Mouse (Mus musculus) liver, embryonic 15.5 days (tissue): ENCODE results near the gene Carmil3. TPM values are rescaled to one million over a fixed set of nuclear protein-coding genes. Genes with fewer than 3 reads are reported as not detected.
A peak's percentile ranks its signal among the peaks of the same experiment; 100 is the strongest.

Source experiments
- ATAC-seq: fragments of 200-750 bp; cut with Nextera tagmentation; 2 replicates; pipeline ENCODE4 v1.8.0; 2017; ENCODE audit warnings: moderate number of reproducible peaks, mild to moderate bottlenecking, moderate library complexity; ENCODE audit not compliant: insufficient read depth
- H3K27ac ChIP-seq: fragments of 300-500 bp; sonication (generic); replicated peaks from 2 replicates; pipeline ENCODE4 v1.5.1; 2015; ENCODE audit warnings: mild to moderate bottlenecking, inconsistent platforms
- H3K27me3 ChIP-seq: fragments of 300-500 bp; sonication (generic); 2 replicates; pipeline ENCODE4 v1.6.1; 2015; ENCODE audit warnings: mild to moderate bottlenecking, inconsistent platforms
- H3K36me3 ChIP-seq: fragments of 300-500 bp; sonication (generic); replicated peaks from 2 replicates; pipeline ENCODE4 v1.6.1; 2015; ENCODE audit warnings: moderate library complexity, mild to moderate bottlenecking, inconsistent platforms
- H3K4me1 ChIP-seq: fragments of 300-500 bp; sonication (generic); replicated peaks from 2 replicates; pipeline ENCODE4 v1.6.1; 2015; ENCODE audit warnings: inconsistent platforms
- H3K4me2 ChIP-seq: fragments of 300-500 bp; sonication (generic); 2 replicates; pipeline ENCODE4 v1.6.1; 2015; ENCODE audit warnings: moderate library complexity, mild to moderate bottlenecking, inconsistent platforms
- H3K4me3 ChIP-seq: fragments of 300-500 bp; sonication (generic); replicated peaks from 2 replicates; pipeline ENCODE4 v1.5.1; 2015; ENCODE audit warnings: mild to moderate bottlenecking, inconsistent platforms
- H3K9ac ChIP-seq: fragments of 300-500 bp; sonication (generic); 2 replicates; pipeline ENCODE4 v1.6.1; 2015; ENCODE audit warnings: moderate library complexity, mild to moderate bottlenecking, inconsistent platforms
- H3K9me3 ChIP-seq: fragments of 300-500 bp; sonication (generic); replicated peaks from 2 replicates; pipeline ENCODE4 v1.6.1; 2016; ENCODE audit warnings: inconsistent platforms
- WGBS: fragments of 180-500 bp; shearing (Covaris S2); methylation state at CpG from one replicate; pipeline ENCODE4 v1.1.7; 2015; ENCODE audit warnings: mixed read lengths; ENCODE audit not compliant: insufficient replicate concordance; 5-methylcytosine and 5-hydroxymethylcytosine counted together
- polyA plus RNA-seq: library from polyadenylated mRNA; unstranded; fragments of >200 nt; fragmentation: Nextera tagmentation; extraction: Ambion mirVana; gene quantifications from 2 replicates; pipeline ENCODE4 v1.2.1, GENCODE M21; 2015

Gene Carmil3
- polyA plus RNA-seq, 1 experiment from 2014 or later = 0.28 TPM

- H3K4me1 ChIP-seq = peaks cover 25% of the 10 kb centered on the region
- no peak overlapping the region for H3K4me2 ChIP-seq
- peaks cover 14% of the 10 kb centered on the region; the same call in 1 of the 2 replicates for H3K27me3 ChIP-seq
- no peak overlapping the region for H3K4me3 ChIP-seq
- no peaks in the 10 kb centered on the region for H3K9me3 ChIP-seq
- ATAC-seq = no peak
- H3K36me3 ChIP-seq = no peaks in the 10 kb centered on the region
- 67% methylated on average over 6 of the region's 6 CpGs for WGBS
- H3K27ac ChIP-seq = no peak overlapping the region
- no peak overlapping the region for H3K9ac ChIP-seq
Measured at GRCm38 (mm10) chr14:55469821-55470220, 20.6 kb upstream of the Carmil3 start.

GRCm38 (mm10) chr14:55470806-55471205 lies 19.6 kb upstream of the Carmil3 start:
- H3K4me3 ChIP-seq = no peak overlapping the region
- WGBS = 4% methylated on average over 10 of the region's 10 CpGs
- H3K9me3 ChIP-seq = no peaks in the 10 kb centered on the region
- ATAC-seq = no peak
- H3K9ac ChIP-seq = no peak overlapping the region
- H3K4me1 ChIP-seq = peaks cover 32% of the 10 kb centered on the region
- no peaks in the 10 kb centered on the region for H3K36me3 ChIP-seq
- H3K27me3 ChIP-seq = peaks cover 10% of the 10 kb centered on the region; the same call in 1 of the 2 replicates
- H3K4me2 ChIP-seq = peak overlapping the region; percentile 25
- no peak overlapping the region for H3K27ac ChIP-seq

GRCm38 (mm10) chr14:55475654-55476053 lies 14.8 kb upstream of the Carmil3 start:
- no peak for ATAC-seq
- H3K27ac ChIP-seq = peak overlapping the region; percentile 19; the same call in 1 of the 2 replicates

GRCm38 (mm10) chr14:55477421-55477820 lies 13.0 kb upstream of the Carmil3 start:
- H3K4me3 ChIP-seq = no peak overlapping the region
- 81% methylated on average over 1 of the region's 1 CpGs for WGBS
- H3K4me2 ChIP-seq = peak overlapping the region; percentile 79
- peak; percentile 68 for ATAC-seq
- H3K27ac ChIP-seq = peak overlapping the region; percentile 91
- H3K4me1 ChIP-seq = peaks cover 66% of the 10 kb centered on the region
- H3K36me3 ChIP-seq = peaks cover 19% of the 10 kb centered on the region
- no peaks in the 10 kb centered on the region for H3K9me3 ChIP-seq
- peak overlapping the region; percentile 74; the same call in 1 of the 2 replicates for H3K9ac ChIP-seq
- no peaks in the 10 kb centered on the region for H3K27me3 ChIP-seq

More at GRCm38 (mm10) chr14:55475654-55476053, 14.8 kb upstream of the Carmil3 start:
- no peak overlapping the region for H3K4me3 ChIP-seq
- H3K36me3 ChIP-seq = peaks cover 8% of the 10 kb centered on the region; the same call in 1 of the 2 replicates
- no peaks in the 10 kb centered on the region for H3K9me3 ChIP-seq
- H3K4me1 ChIP-seq = peaks cover 57% of the 10 kb centered on the region
- H3K4me2 ChIP-seq = no peak overlapping the region
- no peak overlapping the region for H3K9ac ChIP-seq
- H3K27me3 ChIP-seq = no peaks in the 10 kb centered on the region
- WGBS = 12% methylated on average over 2 of the region's 2 CpGs

- Histone ChIP-seq H3K4me2 (peak overlapping the region; percentile 79), H3K4me1 (peaks cover 66% of the 10 kb centered on the region), H3K27ac (peak overlapping the region; percentile 91), H3K36me3 (peaks cover 19% of the 10 kb centered on the region), H3K9me3 (no peaks in the 10 kb centered on the region), H3K9ac (peak overlapping the region; percentile 74), H3K27me3 (no peaks in the 10 kb centered on the region), H3K4me3 (peak overlapping the region; percentile 69)
- whole genome bisulfite sequencing = 24% methylated on average over 5 of the region's 5 CpGs
- peak; percentile 72 for ATAC-seq
Measured at GRCm38 (mm10) chr14:55477829-55478228, 12.6 kb upstream of the Carmil3 start.

- Histone ChIP-seq H3K4me2 (peak within 1 kb of the TSS; percentile 79), H3K36me3 (peaks cover 23% of the 10 kb centered on the region), H3K9me3 (no peaks in the 10 kb centered on the region)
Measured at GRCm38 (mm10) chr14:55478651-55479599, 11.5 kb upstream of the Carmil3 start, which contains the start of gene Dhrs4. Gene Dhrs4, plus strand, starts transcription at chr14:55478758.

GRCm38 (mm10) chr14:55479629-55480028 lies 10.8 kb upstream of the Carmil3 start:
- Histone ChIP-seq H3K4me2 (peak overlapping the region; percentile 79), H3K27me3 (no peaks in the 10 kb centered on the region), H3K9ac (0 out of 2 replicates have a peak overlapping the region, but pooled peaks have one; percentile 74), H3K4me3 (peak overlapping the region; percentile 69), H3K4me1 (peaks cover 66% of the 10 kb centered on the region), H3K27ac (no peak overlapping the region), H3K36me3 (peaks cover 28% of the 10 kb centered on the region), H3K9me3 (no peaks in the 10 kb centered on the region)
- WGBS = 77% methylated on average over 10 of the region's 10 CpGs
- no peak for ATAC-seq

More at GRCm38 (mm10) chr14:55478651-55479599, 11.5 kb upstream of the Carmil3 start, which contains the start of gene Dhrs4:
- peak within 1 kb of the TSS; percentile 69 for H3K4me3 ChIP-seq
- H3K4me1 ChIP-seq = peaks cover 66% of the 10 kb centered on the region
- H3K27me3 ChIP-seq = no peaks in the 10 kb centered on the region
- peak; percentile 86 for ATAC-seq
- H3K9ac ChIP-seq = peak within 1 kb of the TSS; percentile 74
- H3K27ac ChIP-seq = peak within 1 kb of the TSS; percentile 91
- under 1% methylated on average over 38 of the region's 38 CpGs for WGBS

GRCm38 (mm10) chr14:55484430-55485085 lies 5.9 kb upstream of the Carmil3 start:
- no peak for ATAC-seq
- H3K4me2 ChIP-seq = no peak overlapping the region
- H3K27ac ChIP-seq = no peak overlapping the region
- WGBS = 72% methylated on average over 5 of the region's 5 CpGs
- H3K36me3 ChIP-seq = peaks cover 53% of the 10 kb centered on the region
- H3K4me3 ChIP-seq = no peak overlapping the region
- no peaks in the 10 kb centered on the region for H3K9me3 ChIP-seq
- H3K27me3 ChIP-seq = peaks cover under 1% of the 10 kb centered on the region; the same call in 1 of the 2 replicates
- H3K4me1 ChIP-seq = peaks cover 26% of the 10 kb centered on the region
- H3K9ac ChIP-seq = no peak overlapping the region

- no peak overlapping the region for H3K27ac ChIP-seq
- no peaks in the 10 kb centered on the region for H3K9me3 ChIP-seq
- ATAC-seq = no peak
- peaks cover 27% of the 10 kb centered on the region for H3K4me1 ChIP-seq
- H3K4me2 ChIP-seq = no peak overlapping the region
- H3K4me3 ChIP-seq = no peak overlapping the region
- H3K9ac ChIP-seq = no peak overlapping the region
- WGBS = 69% methylated on average over 8 of the region's 8 CpGs
- H3K36me3 ChIP-seq = peaks cover 34% of the 10 kb centered on the region
- H3K27me3 ChIP-seq = peaks cover 18% of the 10 kb centered on the region
Measured at GRCm38 (mm10) chr14:55486836-55487235, 3.6 kb upstream of the Carmil3 start.

GRCm38 (mm10) chr14:55491291-55491833 lies 911 bp downstream of the Carmil3 start:
- H3K4me1 ChIP-seq = peaks cover 32% of the 10 kb centered on the region
- 1% methylated on average over 30 of the region's 30 CpGs for WGBS
- H3K27me3 ChIP-seq = peaks cover 18% of the 10 kb centered on the region
- peak overlapping the region; percentile 100 for H3K4me2 ChIP-seq
- ATAC-seq = peak; percentile 90
- H3K36me3 ChIP-seq = peaks cover 11% of the 10 kb centered on the region
- peak overlapping the region; percentile 63 for H3K9ac ChIP-seq
- H3K27ac ChIP-seq = peak overlapping the region; percentile 60
- peak overlapping the region; percentile 70 for H3K4me3 ChIP-seq
- no peaks in the 10 kb centered on the region for H3K9me3 ChIP-seq
